Mouse (Mus musculus) intestine, postnatal 0 days (tissue): Measurements from ENCODE around the gene Ryr1. TPM values are rescaled to one million over a fixed set of nuclear protein-coding genes. Genes with fewer than 3 reads are reported as not detected.
"Not testable (repeated sequence)": the region's sequence is repeated elsewhere in the genome, so short reads cannot be mapped to it uniquely, and the experiment has no call there.

ENCODE experiments used
- ATAC-seq: fragments of 200-750 bp; cut with Nextera tagmentation; 2 replicates; pipeline ENCODE4 v1.8.0; 2017; ENCODE audit warnings: mild to moderate bottlenecking, moderate TSS enrichment, moderate library complexity
- H3K27ac ChIP-seq: fragments of 300-500 bp; sonication (generic); 2 replicates; pipeline ENCODE4 v1.5.1; 2014; ENCODE audit warnings: mild to moderate bottlenecking, low read depth, low read length, moderate library complexity
- H3K27me3 ChIP-seq: fragments of 300-500 bp; sonication (generic); replicated peaks from 2 replicates; pipeline ENCODE4 v1.6.1; 2014; ENCODE audit warnings: low read length, mixed read lengths; ENCODE audit not compliant: control insufficient read depth, insufficient read depth
- H3K36me3 ChIP-seq: fragments of 300-500 bp; sonication (generic); 2 replicates; pipeline ENCODE4 v1.6.1; 2014; ENCODE audit warnings: mild to moderate bottlenecking, moderate library complexity; ENCODE audit not compliant: control insufficient read depth, insufficient read depth
- H3K4me1 ChIP-seq: fragments of 300-500 bp; sonication (generic); replicated peaks from 2 replicates; pipeline ENCODE4 v1.6.1; 2014; ENCODE audit warnings: antibody characterized with exemption, low read length, mixed read lengths; ENCODE audit not compliant: control insufficient read depth, insufficient read depth
- H3K4me2 ChIP-seq: fragments of 300-500 bp; sonication (generic); replicated peaks from 2 replicates; pipeline ENCODE4 v1.6.1; 2014; ENCODE audit warnings: low read depth, mild to moderate bottlenecking, moderate library complexity
- H3K4me3 ChIP-seq: fragments of 300-500 bp; sonication (generic); 2 replicates; pipeline ENCODE4 v1.5.1; 2014; ENCODE audit warnings: low read depth, low read length
- H3K9ac ChIP-seq: fragments of 300-500 bp; sonication (generic); 2 replicates; pipeline ENCODE4 v1.6.1; 2014; ENCODE audit warnings: mild to moderate bottlenecking, low read depth, low read length
- H3K9me3 ChIP-seq: fragments of 300-500 bp; sonication (generic); 2 replicates; pipeline ENCODE4 v1.6.1; 2016; ENCODE audit warnings: mixed run types; ENCODE audit not compliant: control insufficient read depth
- CTCF ChIP-seq: sonication (generic); IDR thresholded peaks from 2 replicates; pipeline ENCODE4 v1.5.1; 2016; ENCODE audit warnings: low read depth, mild to moderate bottlenecking, control low read depth, antibody characterized with exemption, moderate library complexity
- WGBS: fragments of 180-500 bp; shearing (Covaris S2); extraction: QIAGEN DNeasy Blood & Tissue Kit; methylation state at CpG from one replicate; pipeline ENCODE4 v1.1.7; 2014; 5-methylcytosine and 5-hydroxymethylcytosine counted together
- polyA plus RNA-seq: library from polyadenylated mRNA; unstranded; fragments of >200 nt; fragmentation: Nextera tagmentation; extraction: Ambion mirVana; gene quantifications from 2 replicates; pipeline ENCODE4 v1.2.1, GENCODE M21; 2015

Ryr1 gene
- polyA plus RNA-seq, 1 experiment from 2014 or later = 0.43 TPM

DNA sequence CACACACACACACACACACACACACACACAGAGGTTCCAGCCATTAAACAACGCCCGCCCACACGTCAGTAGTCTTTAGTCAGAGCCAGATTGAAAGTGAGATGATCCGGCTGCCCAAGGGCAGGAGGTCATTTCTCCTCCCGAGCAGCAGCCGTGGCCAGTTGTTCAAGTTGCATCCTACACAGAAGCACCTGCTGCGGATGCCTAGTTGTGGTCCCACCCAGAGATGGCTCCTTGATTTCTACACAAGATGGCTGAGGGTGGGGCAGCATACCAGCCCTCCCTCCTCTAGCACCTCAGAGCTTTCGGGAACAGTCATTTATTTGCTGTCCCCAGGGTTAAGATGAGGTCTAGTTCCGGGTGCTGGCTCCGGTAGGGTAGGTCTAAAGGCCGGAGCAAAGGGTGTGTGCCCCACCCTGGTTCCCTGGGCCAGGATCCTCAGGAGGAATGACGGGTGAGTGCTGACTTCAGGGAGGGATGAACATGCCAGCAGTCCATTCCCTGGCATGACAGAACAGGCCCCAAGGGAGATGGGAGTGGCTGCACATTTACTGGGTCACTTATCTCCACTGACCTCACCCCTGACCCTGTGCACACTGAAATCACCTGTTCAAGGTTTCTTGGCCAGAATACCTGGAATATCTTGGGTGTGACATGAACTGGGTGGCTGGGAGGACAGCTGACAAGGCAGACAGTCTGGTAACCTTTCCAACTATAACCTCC is 155.1 kb downstream of the Ryr1 start:
- H3K4me1 ChIP-seq = 0 out of 2 replicates have a peak, but pooled peaks cover 6% of the 10 kb centered on the region
- no peak for TF ChIP-seq CTCF
- peak overlapping the region; percentile 38; the same call in 1 of the 2 replicates for H3K4me2 ChIP-seq
- peak; percentile 92 for ATAC-seq
- no peak overlapping the region for H3K9ac ChIP-seq
- no peaks in the 10 kb centered on the region for H3K9me3 ChIP-seq
- no peak overlapping the region for H3K4me3 ChIP-seq
- peaks cover 24% of the 10 kb centered on the region; the same call in 1 of the 2 replicates for H3K36me3 ChIP-seq
- whole genome bisulfite sequencing = 31% methylated on average over 12 of the region's 12 CpGs
- peak overlapping the region; percentile 95 for H3K27ac ChIP-seq
- no peaks in the 10 kb centered on the region for H3K27me3 ChIP-seq

DNA sequence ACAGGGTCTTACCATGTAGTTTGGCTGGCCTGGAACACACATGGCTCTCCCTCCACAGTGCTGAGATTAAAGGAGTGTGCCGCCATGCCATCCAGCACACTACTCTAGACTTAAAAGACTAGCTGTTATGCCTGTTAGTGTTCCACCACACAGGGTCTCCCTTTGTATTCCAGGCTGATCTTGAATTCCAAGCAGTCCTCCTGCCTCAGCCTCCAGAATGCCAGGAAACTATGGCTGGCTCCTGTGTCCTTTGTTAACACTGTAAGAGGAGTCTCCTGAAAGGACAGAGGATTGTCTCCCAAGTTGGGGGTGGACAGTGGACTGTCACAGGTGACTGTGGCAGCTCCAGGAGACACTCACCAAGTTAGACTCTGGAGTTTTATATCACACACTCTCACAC is 155.7 kb downstream of the Ryr1 start:
- peak overlapping the region; percentile 38; the same call in 1 of the 2 replicates for H3K4me2 ChIP-seq
- 88% methylated on average over 1 of the region's 1 CpGs for WGBS
- H3K36me3 ChIP-seq = peaks cover 18% of the 10 kb centered on the region; the same call in 1 of the 2 replicates
- no peak for ATAC-seq
- peak overlapping the region; percentile 95 for H3K27ac ChIP-seq
- TF ChIP-seq CTCF = no peak
- H3K27me3 ChIP-seq = no peaks in the 10 kb centered on the region
- H3K9ac ChIP-seq = no peak overlapping the region
- no peak overlapping the region for H3K4me3 ChIP-seq
- H3K4me1 ChIP-seq = 0 out of 2 replicates have a peak, but pooled peaks cover 6% of the 10 kb centered on the region
- H3K9me3 ChIP-seq = no peaks in the 10 kb centered on the region

- 88% methylated on average over 8 of the region's 8 CpGs for WGBS
- H3K9ac ChIP-seq, H3K9me3 ChIP-seq, H3K27ac ChIP-seq, H3K27me3 ChIP-seq, H3K4me3 ChIP-seq, ATAC-seq, H3K4me2 ChIP-seq, H3K4me1 ChIP-seq, H3K36me3 ChIP-seq: not testable (repeated sequence)
Observed at GRCm38 (mm10) chr7:28968120-28968519, 156.9 kb downstream of the Ryr1 start.

- no peak overlapping the region for H3K9ac ChIP-seq
- no peak overlapping the region for H3K4me3 ChIP-seq
- no peaks in the 10 kb centered on the region for H3K27me3 ChIP-seq
- no peak overlapping the region for H3K27ac ChIP-seq
- 75% methylated on average over 4 of the region's 4 CpGs for WGBS
- no peak for TF ChIP-seq CTCF
- no peaks in the 10 kb centered on the region for H3K9me3 ChIP-seq
- H3K4me2 ChIP-seq = no peak overlapping the region
- H3K4me1 ChIP-seq = 0 out of 2 replicates have a peak, but pooled peaks cover 3% of the 10 kb centered on the region
- no peak for ATAC-seq
- 0 out of 2 replicates have a peak, but pooled peaks cover 7% of the 10 kb centered on the region for H3K36me3 ChIP-seq
Observed at GRCm38 (mm10) chr7:28966751-28967505, 158.1 kb downstream of the Ryr1 start.

DNA sequence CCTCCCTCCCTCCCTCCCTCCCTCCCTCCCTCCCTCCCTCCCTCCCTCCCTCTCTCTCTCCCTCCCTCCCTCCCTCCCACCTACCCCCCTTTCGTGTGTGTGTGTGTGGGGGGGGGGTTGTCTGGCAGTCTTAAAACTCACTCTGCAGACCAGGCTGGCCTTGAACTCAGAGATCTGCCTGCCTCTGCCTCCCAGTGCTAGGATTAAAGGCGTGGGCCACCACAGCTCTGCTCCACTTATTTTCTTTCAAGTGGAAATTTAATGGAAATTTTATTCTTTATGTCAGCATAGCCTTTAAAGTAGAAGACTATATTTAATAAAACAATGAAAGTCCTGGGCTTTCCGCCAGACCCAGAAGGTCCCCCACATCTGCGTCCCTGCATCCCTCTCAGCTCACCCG is 158.8 kb downstream of the Ryr1 start:
- WGBS = 71% methylated on average over 4 of the region's 5 CpGs
- H3K27me3 ChIP-seq = no peaks in the 10 kb centered on the region
- no peak for TF ChIP-seq CTCF
- 0 out of 2 replicates have a peak, but pooled peaks cover 3% of the 10 kb centered on the region for H3K4me1 ChIP-seq
- H3K4me3 ChIP-seq = no peak overlapping the region
- no peaks in the 10 kb centered on the region for H3K9me3 ChIP-seq
- H3K9ac ChIP-seq = no peak overlapping the region
- no peak for ATAC-seq
- no peak overlapping the region for H3K4me2 ChIP-seq
- H3K36me3 ChIP-seq = no peaks in the 10 kb centered on the region
- H3K27ac ChIP-seq = no peak overlapping the region

DNA sequence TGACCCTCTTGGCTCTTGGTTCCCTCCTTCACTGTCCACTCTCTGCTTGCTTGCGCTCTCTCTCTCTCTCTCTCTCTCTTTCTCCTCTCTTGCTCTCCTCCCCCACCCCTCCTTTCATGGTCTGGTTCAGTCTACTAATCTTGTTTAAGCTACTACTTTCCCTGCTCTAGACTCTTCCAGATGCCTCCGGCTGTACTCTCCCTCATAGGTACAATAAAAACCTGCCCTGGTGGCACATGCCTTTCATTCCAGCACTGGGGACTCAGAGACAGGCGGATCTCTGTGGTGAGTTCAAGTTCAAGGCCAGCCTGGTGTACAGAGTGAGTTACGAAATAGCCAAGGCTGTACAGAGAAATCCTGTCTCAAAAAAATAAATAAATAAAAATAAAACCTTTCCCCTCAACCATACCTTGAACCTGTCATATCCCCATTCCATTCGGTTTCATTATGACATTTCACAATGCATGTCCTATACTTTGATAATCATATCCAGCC is 159.6 kb downstream of the Ryr1 start:
- ATAC-seq = no peak
- Histone ChIP-seq H3K9ac (no peak overlapping the region), H3K4me1 (0 out of 2 replicates have a peak, but pooled peaks cover 3% of the 10 kb centered on the region), H3K36me3 (no peaks in the 10 kb centered on the region), H3K4me2 (no peak overlapping the region), H3K27ac (no peak overlapping the region), H3K9me3 (no peaks in the 10 kb centered on the region), H3K27me3 (no peaks in the 10 kb centered on the region), H3K4me3 (no peak overlapping the region)
- 64% methylated on average over 5 of the region's 5 CpGs for WGBS
- TF ChIP-seq CTCF = no peak
